Mouse (Mus musculus): ENCODE measurements around the gene Ccdc190. TPM values are rescaled to one million over a fixed set of nuclear protein-coding genes. Genes with fewer than 3 reads are reported as not detected.

Gene Ccdc190
- polyA plus RNA-seq, 1 experiment from 2014 or later: not detected

- ATAC-seq (no peak), DNase-seq (ENCODE audit: low spot score) (no peak)
- no peak overlapping the region for H3K4me3 ChIP-seq (ENCODE audit: low read depth, low read length)
- WGBS: 65% methylated on average over 3 of the region's 3 CpGs
- H3K36me3 ChIP-seq (ENCODE audit: insufficient read depth, low read length): no peaks in the 10 kb centered on the region
- H3K9ac ChIP-seq (replicated peaks; ENCODE audit: low read depth): no peak overlapping the region
- no peaks in the 10 kb centered on the region for H3K27me3 ChIP-seq (replicated peaks; ENCODE audit: insufficient read depth, low read length)
- H3K4me2 ChIP-seq (replicated peaks; ENCODE audit: low read depth, low read length): no peak overlapping the region
- H3K27ac ChIP-seq (ENCODE audit: low read length): no peak overlapping the region
- no peaks in the 10 kb centered on the region for H3K9me3 ChIP-seq (ENCODE audit: low read length)
- no peaks in the 10 kb centered on the region; the same call in 1 of the 2 replicates for H3K4me1 ChIP-seq (ENCODE audit: insufficient read depth, low read depth, low read length)
- TF ChIP-seq EP300 (IDR thresholded peaks at IDR 0.05): no peak
- no peak for TF ChIP-seq CTCF (IDR thresholded peaks at IDR 0.05)
These were observed 17.6 kb downstream of the Ccdc190 start for GRCm38 (mm10) chr1:169946004-169946403.

GRCm38 (mm10) chr1:169947654-169948053, 19.2 kb downstream of the Ccdc190 start:
- Histone ChIP-seq H3K4me1 (ENCODE audit: insufficient read depth, low read depth, low read length) (no peaks in the 10 kb centered on the region; the same call in 1 of the 2 replicates), H3K27me3 (replicated peaks; ENCODE audit: insufficient read depth, low read length) (no peaks in the 10 kb centered on the region), H3K36me3 (ENCODE audit: insufficient read depth, low read length) (no peaks in the 10 kb centered on the region), H3K4me2 (replicated peaks; ENCODE audit: low read depth, low read length) (no peak overlapping the region), H3K9me3 (ENCODE audit: low read length) (no peaks in the 10 kb centered on the region), H3K9ac (replicated peaks; ENCODE audit: low read depth) (no peak overlapping the region), H3K4me3 (ENCODE audit: low read depth, low read length) (no peak overlapping the region), H3K27ac (ENCODE audit: low read length) (no peak overlapping the region)
- TF ChIP-seq CTCF (IDR thresholded peaks at IDR 0.05) (peak; percentile 39), EP300 (IDR thresholded peaks at IDR 0.05) (no peak)
- ATAC-seq (no peak), DNase-seq (ENCODE audit: low spot score) (no peak)
- 83% methylated on average over 6 of the region's 6 CpGs for WGBS

- no peak overlapping the region for H3K4me2 ChIP-seq (replicated peaks; ENCODE audit: low read depth, low read length)
- H3K4me1 ChIP-seq (ENCODE audit: insufficient read depth, low read depth, low read length): no peaks in the 10 kb centered on the region; the same call in 1 of the 2 replicates
- no peak for DNase-seq (ENCODE audit: low spot score)
- no peak for TF ChIP-seq CTCF (IDR thresholded peaks at IDR 0.05)
- 0 out of 2 replicates have a peak, but pooled peaks cover 1% of the 10 kb centered on the region for H3K36me3 ChIP-seq (ENCODE audit: insufficient read depth, low read length)
- no peak overlapping the region for H3K9ac ChIP-seq (replicated peaks; ENCODE audit: low read depth)
- WGBS: 50% methylated on average over 7 of the region's 7 CpGs
- H3K27me3 ChIP-seq (replicated peaks; ENCODE audit: insufficient read depth, low read length): no peaks in the 10 kb centered on the region
- ATAC-seq: no peak
- no peaks in the 10 kb centered on the region for H3K9me3 ChIP-seq (ENCODE audit: low read length)
- H3K4me3 ChIP-seq (ENCODE audit: low read depth, low read length): no peak overlapping the region
- no peak overlapping the region for H3K27ac ChIP-seq (ENCODE audit: low read length)
These were observed 19.8 kb downstream of the Ccdc190 start for GRCm38 (mm10) chr1:169948280-169948679.

GRCm38 (mm10) chr1:169948866-169949265, 20.4 kb downstream of the Ccdc190 start:
- Histone ChIP-seq H3K27ac (ENCODE audit: low read length) (no peak overlapping the region), H3K4me1 (ENCODE audit: insufficient read depth, low read depth, low read length) (no peaks in the 10 kb centered on the region; the same call in 1 of the 2 replicates), H3K9me3 (ENCODE audit: low read length) (no peaks in the 10 kb centered on the region), H3K27me3 (replicated peaks; ENCODE audit: insufficient read depth, low read length) (no peaks in the 10 kb centered on the region), H3K36me3 (ENCODE audit: insufficient read depth, low read length) (0 out of 2 replicates have a peak, but pooled peaks cover 5% of the 10 kb centered on the region), H3K4me3 (ENCODE audit: low read depth, low read length) (no peak overlapping the region), H3K9ac (replicated peaks; ENCODE audit: low read depth) (no peak overlapping the region), H3K4me2 (replicated peaks; ENCODE audit: low read depth, low read length) (no peak overlapping the region)
- 52% methylated on average over 7 of the region's 7 CpGs for WGBS
- TF ChIP-seq EP300 (IDR thresholded peaks at IDR 0.05) (no peak), CTCF (IDR thresholded peaks at IDR 0.05) (no peak)
- DNase-seq (ENCODE audit: low spot score) (no peak), ATAC-seq (no peak)

GRCm38 (mm10) chr1:169949981-169950380, 21.5 kb downstream of the Ccdc190 start:
- 0 out of 2 replicates have a peak, but pooled peaks cover 5% of the 10 kb centered on the region for H3K36me3 ChIP-seq (ENCODE audit: insufficient read depth, low read length)
- no peak overlapping the region for H3K4me2 ChIP-seq (replicated peaks; ENCODE audit: low read depth, low read length)
- ATAC-seq (no peak), DNase-seq (ENCODE audit: low spot score) (no peak)
- TF ChIP-seq EP300 (IDR thresholded peaks at IDR 0.05) (no peak), CTCF (IDR thresholded peaks at IDR 0.05) (no peak)
- H3K9ac ChIP-seq (replicated peaks; ENCODE audit: low read depth): no peak overlapping the region
- H3K4me1 ChIP-seq (ENCODE audit: insufficient read depth, low read depth, low read length): no peaks in the 10 kb centered on the region; the same call in 1 of the 2 replicates
- H3K27ac ChIP-seq (ENCODE audit: low read length): no peak overlapping the region
- no peaks in the 10 kb centered on the region for H3K9me3 ChIP-seq (ENCODE audit: low read length)
- WGBS: 49% methylated on average over 7 of the region's 7 CpGs
- no peaks in the 10 kb centered on the region for H3K27me3 ChIP-seq (replicated peaks; ENCODE audit: insufficient read depth, low read length)
- no peak overlapping the region for H3K4me3 ChIP-seq (ENCODE audit: low read depth, low read length)

- H3K9me3 ChIP-seq (ENCODE audit: low read length): no peaks in the 10 kb centered on the region
- no peak overlapping the region for H3K4me2 ChIP-seq (replicated peaks; ENCODE audit: low read depth, low read length)
- WGBS: 96% methylated on average over 4 of the region's 4 CpGs
- TF ChIP-seq CTCF (IDR thresholded peaks at IDR 0.05): peak; percentile 55
- TF ChIP-seq EP300 (IDR thresholded peaks at IDR 0.05): no peak
- no peaks in the 10 kb centered on the region for H3K27me3 ChIP-seq (replicated peaks; ENCODE audit: insufficient read depth, low read length)
- no peaks in the 10 kb centered on the region; the same call in 1 of the 2 replicates for H3K4me1 ChIP-seq (ENCODE audit: insufficient read depth, low read depth, low read length)
- H3K36me3 ChIP-seq (ENCODE audit: insufficient read depth, low read length): 0 out of 2 replicates have a peak, but pooled peaks cover 5% of the 10 kb centered on the region
- H3K4me3 ChIP-seq (ENCODE audit: low read depth, low read length): no peak overlapping the region
- no peak overlapping the region for H3K9ac ChIP-seq (replicated peaks; ENCODE audit: low read depth)
- H3K27ac ChIP-seq (ENCODE audit: low read length): no peak overlapping the region
- no peak for ATAC-seq
- no peak for DNase-seq (ENCODE audit: low spot score)
These were observed 22.2 kb downstream of the Ccdc190 start for GRCm38 (mm10) chr1:169950651-169951050.

- Histone ChIP-seq H3K4me1 (ENCODE audit: insufficient read depth, low read depth, low read length) (no peaks in the 10 kb centered on the region; the same call in 1 of the 2 replicates), H3K27ac (ENCODE audit: low read length) (no peak overlapping the region), H3K27me3 (replicated peaks; ENCODE audit: insufficient read depth, low read length) (no peaks in the 10 kb centered on the region), H3K4me3 (ENCODE audit: low read depth, low read length) (no peak overlapping the region), H3K4me2 (replicated peaks; ENCODE audit: low read depth, low read length) (no peak overlapping the region), H3K36me3 (ENCODE audit: insufficient read depth, low read length) (0 out of 2 replicates have a peak, but pooled peaks cover 5% of the 10 kb centered on the region), H3K9ac (replicated peaks; ENCODE audit: low read depth) (no peak overlapping the region), H3K9me3 (ENCODE audit: low read length) (no peaks in the 10 kb centered on the region)
- TF ChIP-seq EP300 (IDR thresholded peaks at IDR 0.05) (no peak), CTCF (IDR thresholded peaks at IDR 0.05) (no peak)
- DNase-seq (ENCODE audit: low spot score) (no peak), ATAC-seq (no peak)
- 91% methylated on average over 6 of the region's 6 CpGs for WGBS
These were observed 23.1 kb downstream of the Ccdc190 start for GRCm38 (mm10) chr1:169951561-169951960.

All from lung, postnatal 0 days (tissue).